Mouse (Mus musculus): Measurements from ENCODE around the gene Myh7.

DNA sequence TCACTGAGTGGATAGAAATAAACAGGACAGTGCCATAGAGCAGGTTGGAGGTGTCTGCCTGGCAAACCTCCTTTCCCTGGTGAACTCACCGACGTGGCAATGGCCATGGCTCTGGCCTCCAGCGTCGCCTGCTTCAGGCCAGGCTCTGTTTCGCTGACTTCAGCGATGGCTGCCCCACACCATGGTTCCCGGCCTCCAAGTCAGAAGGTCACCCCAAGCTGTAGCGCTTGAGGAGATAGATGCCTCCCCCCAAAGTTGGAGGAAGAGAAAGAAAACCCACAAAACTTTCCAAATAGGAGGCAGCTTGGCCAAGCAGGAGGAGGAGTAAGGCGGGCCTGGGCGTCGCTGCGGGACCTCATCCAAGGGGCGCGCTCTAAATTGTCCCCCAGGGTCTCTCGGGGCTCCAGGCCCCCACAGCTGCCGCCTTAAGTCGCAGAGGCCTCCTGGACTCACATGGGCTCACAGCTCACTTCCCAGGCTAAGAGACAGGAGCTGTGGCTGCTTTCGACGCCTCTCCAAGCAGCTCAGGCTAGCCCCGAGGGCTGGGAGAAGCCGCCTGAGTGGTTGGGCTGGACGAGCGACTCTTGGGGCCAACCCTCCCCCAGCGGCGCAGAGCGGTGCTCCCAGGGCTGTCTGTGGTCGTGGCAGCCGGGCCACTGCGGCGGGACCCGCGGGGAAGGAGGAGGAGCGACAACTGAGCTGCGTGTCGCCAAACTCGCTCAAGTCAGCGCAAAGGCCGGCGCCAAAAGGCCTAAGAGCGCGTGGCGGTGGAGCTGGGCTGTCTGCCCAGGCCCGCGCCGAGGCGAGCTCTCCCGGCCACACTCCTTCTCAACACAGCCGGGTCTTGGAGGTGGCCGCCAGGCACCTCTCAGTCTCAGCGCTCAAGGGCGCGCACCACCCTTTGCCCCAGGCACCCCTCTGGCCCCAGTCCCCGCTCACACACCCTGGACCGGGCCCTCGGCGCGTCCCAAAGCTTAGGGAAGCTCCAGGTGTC is 68.8 kb downstream of the Myh7 start, which contains the start of gene Efs:
- TF ChIP-seq CTCF (IDR thresholded peaks at IDR 0.05; ENCODE audit: low read depth, low read length) = no peak
- TF ChIP-seq GATA1 (IDR thresholded peaks at IDR 0.05; ENCODE audit: borderline replicate concordance, low read length) = no peak
- no peak for TF ChIP-seq POLR2AphosphoS5 (IDR thresholded peaks at IDR 0.05; ENCODE audit: insufficient replicate concordance, low read depth, low read length)
